Mouse (Mus musculus) G1E (cell line): ENCODE data around the gene Nbr1.

Source experiments
- CTCF ChIP-seq: IDR thresholded peaks from 2 replicates; pipeline ENCODE4 v1.5.1; 2012; ENCODE audit warnings: low read depth, low read length, inconsistent platforms, mixed read lengths
- GATA1 ChIP-seq: IDR thresholded peaks from 2 replicates; pipeline ENCODE4 v1.6.1; 2012; ENCODE audit warnings: borderline replicate concordance, low read length, inconsistent platforms, mixed read lengths
- GATA2 ChIP-seq: IDR thresholded peaks from 2 replicates; pipeline ENCODE4 v1.6.1; 2012; ENCODE audit warnings: low read depth, low read length, inconsistent platforms, borderline replicate concordance
- POLR2AphosphoS5 ChIP-seq: IDR thresholded peaks from 2 replicates; pipeline ENCODE4 v1.6.1; 2012; ENCODE audit warnings: low read depth, low read length, inconsistent platforms; ENCODE audit not compliant: insufficient replicate concordance
- TAL1 ChIP-seq: conservative IDR thresholded peaks from 2 replicates; pipeline ENCODE4 v1.6.1; 2012; ENCODE audit warnings: low read depth, low read length, inconsistent platforms, mixed read lengths

DNA sequence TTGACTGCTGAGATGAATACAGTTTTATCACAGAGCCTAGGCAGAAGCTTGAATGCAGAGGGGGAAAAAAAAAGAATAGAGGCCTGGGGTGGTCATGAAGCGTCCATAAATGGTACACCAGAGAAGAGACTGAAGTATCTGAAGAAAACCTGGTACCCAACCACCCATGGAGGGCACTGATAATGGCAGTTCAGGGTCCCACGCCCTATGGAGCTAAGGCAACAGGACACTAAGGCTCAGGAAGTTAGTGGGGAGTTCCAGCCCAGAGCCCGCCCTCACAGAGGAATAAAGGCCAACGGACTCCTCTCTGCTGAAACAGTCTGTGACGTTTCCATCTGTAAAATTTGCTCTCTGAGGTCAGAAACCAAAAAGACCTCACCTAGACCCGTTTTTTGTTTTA, 63.4 kb downstream of the Nbr1 start:
- no peak for TF ChIP-seq GATA1
- TF ChIP-seq CTCF = no peak
- TF ChIP-seq TAL1 = no peak
- TF ChIP-seq POLR2AphosphoS5 = no peak
- TF ChIP-seq GATA2 = no peak
